Mouse (Mus musculus) embryonic fibroblast, embryonic 13.5 days (primary cell): Measurements from ENCODE around the gene Stx16.

Experiments used
- CTCF ChIP-seq: IDR thresholded peaks from 2 replicates; pipeline ENCODE4 v1.5.1; 2011; ENCODE audit warnings: mild to moderate bottlenecking, control low read depth, low read length, moderate library complexity, borderline replicate concordance; ENCODE audit not compliant: insufficient read depth
- POLR2A ChIP-seq: IDR thresholded peaks from 2 replicates; pipeline ENCODE4 v1.6.1; 2011; ENCODE audit warnings: low read depth, mild to moderate bottlenecking, control low read depth, low read length, moderate library complexity

GRCm38 (mm10) chr2:174128926-174129325 is 52.8 kb downstream of the Stx16 start:
- TF ChIP-seq CTCF (no peak), POLR2A (no peak)
